Comparison of ENCODE assay signal across 18 mouse cellular contexts in the genomic region with DNA sequence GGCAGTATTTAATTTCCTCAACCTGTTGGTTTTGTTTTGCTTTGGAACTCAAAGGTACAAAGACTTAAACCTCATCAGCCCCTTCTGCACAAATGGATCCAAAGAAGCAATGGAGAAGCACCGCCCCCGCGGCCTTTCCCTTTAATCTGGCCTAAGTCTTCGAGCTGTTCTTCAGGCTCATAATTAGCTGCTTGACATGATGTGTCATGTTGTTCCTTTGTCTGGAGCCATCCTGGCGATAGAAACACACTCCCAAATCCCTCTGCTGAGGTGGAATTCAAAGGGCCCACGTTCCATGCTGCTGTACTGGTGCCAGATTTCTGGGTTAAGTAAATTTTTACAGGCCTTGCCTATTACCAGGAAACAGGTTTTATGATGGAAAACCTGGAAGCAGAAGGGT.
A peak's percentile ranks its signal among the peaks of the same experiment; 100 is the strongest.
DNase-seq lines count a peak whose midpoint lies in the region; ATAC-seq and TF ChIP-seq lines count a peak whose summit lies in the region.
"Had no signal": no experiment of that assay in that cellular context is flagged by ENCODE, and none has a peak within 500 bp of the region (broad histone marks: within the 10 kb centered on the region; RNA-seq: fewer than 3 reads in every experiment).

No protein-coding gene starts in this region.

- peaks cover 1% of the 10 kb centered on the region; the same call in 1 of the 2 replicates for H3K4me1 ChIP-seq in lung, embryonic 14.5 days (ENCODE audit: insufficient read depth)
- H3K4me1 ChIP-seq in lung, adult 2 months (ENCODE audit: control insufficient read depth, insufficient read depth, low read length): 0 out of 2 replicates have a peak, but pooled peaks cover 1% of the 10 kb centered on the region
- H3K4me1 ChIP-seq in lung, postnatal 0 days (ENCODE audit: insufficient read depth, low read depth, low read length): no peaks in the 10 kb centered on the region
- H3K4me1 ChIP-seq: embryonic facial prominence, embryonic 15.5 days; liver, embryonic 12.5 days had no signal

- H3K36me3 ChIP-seq in lung, embryonic 14.5 days (ENCODE audit: insufficient read depth): no peaks in the 10 kb centered on the region
- H3K36me3 ChIP-seq in lung, postnatal 0 days (ENCODE audit: insufficient read depth, low read length): no peaks in the 10 kb centered on the region
- H3K36me3 ChIP-seq: embryonic facial prominence, embryonic 15.5 days; liver, embryonic 12.5 days; neural tube, embryonic 12.5 days had no signal

- H3K27me3 ChIP-seq in lung, embryonic 14.5 days (ENCODE audit: insufficient read depth, low read length): no peaks in the 10 kb centered on the region
- H3K27me3 ChIP-seq in lung, postnatal 0 days (replicated peaks; ENCODE audit: insufficient read depth, low read length): no peaks in the 10 kb centered on the region
- H3K27me3 ChIP-seq: embryonic facial prominence, embryonic 15.5 days; liver, embryonic 12.5 days; neural tube, embryonic 12.5 days had no signal

- TF ChIP-seq EP300 in lung, postnatal 0 days (IDR thresholded peaks at IDR 0.05): no peak

- no peak overlapping the region for H3K9ac ChIP-seq in lung, embryonic 14.5 days
- no peak overlapping the region for H3K9ac ChIP-seq in lung, postnatal 0 days (replicated peaks; ENCODE audit: low read depth)
- H3K9ac ChIP-seq: embryonic facial prominence, embryonic 15.5 days; hindbrain, embryonic 14.5 days; liver, embryonic 12.5 days; neural tube, embryonic 12.5 days had no signal

- peak; percentile 9 for DNase-seq in lung, embryonic 14.5 days
- DNase-seq in lung, adult 2 months: no peak
- peak; percentile 36 for DNase-seq in embryo, embryonic 9.5 days (ENCODE audit: extremely low spot score)
- DNase-seq in fat pad, adult 2 months (ENCODE audit: extremely low read depth, low read depth, low spot score): peak; percentile 64
- DNase-seq in retina, postnatal 1 day: peak; percentile 89
- DNase-seq in spleen, postnatal 10 days (ENCODE audit: low spot score in 2 of 2): no peak
- no peak for DNase-seq in lung, postnatal 0 days (ENCODE audit: low spot score)
- DNase-seq: cerebellum, adult 11 months; cerebellum, postnatal 14 days; gastrocnemius, postnatal 25 days; kidney, postnatal 14 days; thymus, postnatal 14 days had no signal

- no peak for TF ChIP-seq POLR2A in lung, adult 2 months (IDR thresholded peaks at IDR 0.05; ENCODE audit: borderline replicate concordance, extremely low read depth, low read depth, low read length)

- 63% methylated on average over 6 of the region's 6 CpGs for WGBS in lung, embryonic 14.5 days
- WGBS in lung, adult 2 months: 83% methylated on average over 6 of the region's 6 CpGs
- WGBS in lung, postnatal 0 days: 59% methylated on average over 6 of the region's 6 CpGs

- H3K9me3 ChIP-seq in lung, embryonic 14.5 days (ENCODE audit: low read depth, low read length): no peaks in the 10 kb centered on the region
- H3K9me3 ChIP-seq in lung, postnatal 0 days (ENCODE audit: low read length): no peaks in the 10 kb centered on the region
- H3K9me3 ChIP-seq: embryonic facial prominence, embryonic 15.5 days; liver, embryonic 12.5 days; neural tube, embryonic 12.5 days had no signal

- no peak for TF ChIP-seq CTCF in lung, embryonic 14.5 days (IDR thresholded peaks at IDR 0.05; ENCODE audit: low read depth)
- no peak for TF ChIP-seq CTCF in lung, adult 2 months (IDR thresholded peaks at IDR 0.05; ENCODE audit: insufficient read depth, low read length)
- TF ChIP-seq CTCF in lung, postnatal 0 days (IDR thresholded peaks at IDR 0.05): no peak

- H3K27ac ChIP-seq in lung, embryonic 14.5 days (ENCODE audit: low read depth): no peak overlapping the region
- no peak overlapping the region for H3K27ac ChIP-seq in lung, postnatal 0 days (ENCODE audit: low read length)
- H3K27ac ChIP-seq: embryonic facial prominence, embryonic 15.5 days; hindbrain, embryonic 14.5 days; liver, embryonic 12.5 days; neural tube, embryonic 12.5 days had no signal

- no peak for ATAC-seq in lung, embryonic 14.5 days (ENCODE audit: insufficient read depth)
- no peak for ATAC-seq in lung, postnatal 0 days
- ATAC-seq: intestine, postnatal 0 days; liver, embryonic 12.5 days had no signal

- no peak overlapping the region for H3K4me2 ChIP-seq in lung, embryonic 14.5 days
- no peak overlapping the region for H3K4me2 ChIP-seq in lung, postnatal 0 days (replicated peaks; ENCODE audit: low read depth, low read length)
- H3K4me2 ChIP-seq: embryonic facial prominence, embryonic 15.5 days; heart, embryonic 11.5 days; hindbrain, embryonic 14.5 days; liver, embryonic 12.5 days; neural tube, embryonic 12.5 days had no signal

- H3K4me3 ChIP-seq in lung, embryonic 14.5 days (ENCODE audit: low read depth, low read length): no peak overlapping the region
- no peak overlapping the region for H3K4me3 ChIP-seq in lung, adult 2 months (replicated peaks; ENCODE audit: extremely low read depth, low read depth, low read length)
- H3K4me3 ChIP-seq in lung, postnatal 0 days (ENCODE audit: low read depth, low read length): no peak overlapping the region
- H3K4me3 ChIP-seq: embryonic facial prominence, embryonic 15.5 days; liver, embryonic 12.5 days; neural tube, embryonic 12.5 days had no signal

Comparison
In these comparisons a context has a peak if more than half of its experiments do, and no peak if none do; other contexts are left out.
1. DNase-seq: peak in lung, embryonic 14.5 days (single experiment), embryo, embryonic 9.5 days (single experiment), fat pad, adult 2 months (single experiment) and retina, postnatal 1 day (single experiment); none in lung, adult 2 months (single experiment), spleen, postnatal 10 days (0 of 2) and lung, postnatal 0 days (single experiment).